Mouse (Mus musculus) right cerebral cortex, postnatal 10 days (tissue): ENCODE results near the gene Cpne2.

Experiments used
- DNase-seq, 2 experiments: peaks; one replicate each; pipeline ENCODE4 v3.0.0; 2021; ENCODE audit warnings: low spot score in 2 of 2

The Cpne2 gene

DNA sequence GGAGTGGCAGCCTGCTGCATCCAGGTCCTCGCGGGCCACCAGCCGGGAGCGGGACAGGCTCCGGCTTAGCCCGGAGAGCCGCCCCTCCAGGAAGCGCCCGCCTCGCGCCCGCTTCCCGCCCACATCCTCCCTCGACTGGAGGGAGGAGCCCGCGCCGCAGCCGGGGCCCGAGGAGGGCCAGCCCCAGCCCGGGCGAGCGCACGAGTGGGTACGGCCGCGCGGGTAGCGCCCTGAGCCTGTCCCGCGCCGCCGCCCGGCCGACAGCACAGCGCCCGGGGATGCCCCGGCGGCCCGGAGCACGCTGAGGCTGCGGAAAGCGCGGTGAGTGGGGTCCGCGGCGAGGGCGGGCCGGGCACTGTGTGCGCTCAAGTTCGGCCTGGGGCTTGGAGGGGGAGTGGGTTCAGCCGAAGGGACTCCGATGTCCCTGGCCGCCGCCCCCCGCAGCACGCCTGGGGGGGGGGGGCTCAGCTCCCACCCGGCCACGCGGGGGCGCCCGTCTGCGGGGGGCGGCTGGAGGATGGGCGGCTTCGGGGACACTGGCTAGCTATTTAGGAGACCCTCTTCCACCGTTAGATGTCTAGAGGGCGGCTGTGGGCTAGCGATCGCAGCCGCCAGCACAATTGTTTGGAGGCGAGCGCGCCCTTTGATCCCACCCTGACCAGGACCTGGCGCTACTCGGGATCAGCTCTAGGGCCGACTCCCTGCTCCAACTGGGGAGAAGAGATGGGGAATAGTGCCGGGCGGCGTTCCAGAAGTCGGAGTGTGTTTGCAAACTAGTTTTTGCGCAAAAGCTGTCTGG, at the start of gene Cpne2:
Gene Cpne2, plus strand, starts transcription at position 118 of the 799 bp plus-strand sequence.
- peak; percentile 60 to 69 for DNase-seq

DNA sequence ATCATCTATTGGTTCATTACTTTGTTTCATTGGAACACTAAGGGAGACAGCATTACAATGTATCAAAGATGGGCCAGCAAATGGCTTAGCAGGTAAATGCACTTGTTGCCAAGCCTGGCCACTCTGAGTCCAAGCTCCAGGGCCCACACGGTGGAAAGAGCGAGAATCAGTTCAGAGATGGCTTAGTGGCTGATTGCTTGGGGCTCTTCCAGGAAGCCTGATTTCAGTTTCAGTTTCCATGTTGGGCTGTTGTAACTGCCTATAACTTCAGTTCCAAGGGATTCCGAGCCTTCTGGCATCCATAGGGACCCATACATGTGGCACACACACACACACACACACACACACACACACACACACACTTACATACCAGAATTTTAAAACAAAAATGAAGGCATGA, 47.5 kb upstream of the Cpne2 start:
- no peak for DNase-seq

DNA sequence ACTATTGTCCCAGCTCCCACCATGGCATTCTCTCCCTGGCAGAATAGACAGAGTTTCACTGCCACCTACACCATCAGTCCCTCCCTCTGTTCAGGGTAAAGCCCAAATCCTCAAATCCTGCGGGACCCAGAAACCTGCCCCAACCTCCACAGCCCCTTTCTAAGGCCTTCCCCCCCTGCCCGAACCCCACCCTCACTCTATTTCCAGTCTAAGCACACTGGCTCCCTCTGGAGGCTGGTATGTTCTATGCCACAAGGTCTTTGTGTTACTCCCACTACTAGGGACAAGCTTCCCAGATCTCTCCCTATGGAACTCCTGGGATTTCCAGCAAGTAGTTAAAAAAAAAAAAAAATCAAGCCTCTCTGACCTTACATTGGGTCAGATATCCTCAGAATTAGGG, 46.9 kb upstream of the Cpne2 start:
- DNase-seq: peak in 1 of 2 experiments; percentile 51

DNA sequence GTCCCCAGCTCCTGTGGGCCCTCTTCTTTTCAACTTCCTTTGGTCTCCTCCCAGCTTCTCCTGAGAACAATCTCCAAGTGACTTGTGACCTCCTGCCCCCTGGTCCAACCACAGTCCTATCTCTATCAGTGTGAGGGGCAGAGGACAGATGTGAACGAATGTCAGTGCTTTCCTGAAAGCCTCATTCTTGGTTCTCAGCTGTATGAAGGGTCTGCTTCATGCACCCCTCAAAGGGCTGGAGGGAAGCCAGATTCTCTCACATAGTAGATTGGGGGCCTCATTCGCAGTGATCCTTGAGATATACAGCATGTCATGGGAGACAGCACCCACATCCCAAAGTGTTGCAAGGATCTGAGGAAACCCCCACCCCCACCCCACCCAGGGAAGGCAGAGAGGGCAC, 44.8 kb upstream of the Cpne2 start:
- DNase-seq: no peak

DNA sequence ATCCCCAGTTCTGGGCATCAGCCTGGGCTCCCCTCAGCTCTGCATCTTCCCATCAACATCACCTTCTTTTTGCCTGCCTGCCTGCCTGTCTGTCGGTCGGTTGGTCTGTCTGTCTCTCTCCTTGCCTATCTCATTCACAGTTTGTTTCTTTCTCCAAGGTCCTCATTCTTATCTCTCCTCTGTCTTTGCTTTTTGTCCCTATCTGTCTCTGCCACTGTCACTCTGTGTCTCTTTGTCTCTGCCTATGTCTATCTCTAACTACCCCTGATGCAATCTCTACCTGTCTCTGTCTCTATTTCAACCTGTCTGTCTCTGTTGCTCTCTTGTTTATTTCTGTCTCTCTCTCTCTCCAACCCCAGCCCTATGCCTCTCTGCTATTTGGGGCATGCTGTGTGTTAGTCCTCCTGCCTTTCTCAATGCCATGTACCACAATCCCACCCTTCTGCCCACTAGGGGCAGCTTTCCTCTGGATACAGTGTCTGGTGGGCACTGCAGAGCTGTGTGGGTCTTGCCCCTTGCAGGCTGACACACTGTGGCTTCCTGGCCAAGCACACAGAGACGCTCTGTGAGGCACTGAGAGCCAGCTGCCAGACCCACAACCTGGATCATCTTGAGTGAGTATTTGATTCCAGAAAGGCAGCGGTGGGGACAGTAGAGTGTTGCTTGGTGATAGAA, 42.8 kb upstream of the Cpne2 start:
- no peak for DNase-seq

DNA sequence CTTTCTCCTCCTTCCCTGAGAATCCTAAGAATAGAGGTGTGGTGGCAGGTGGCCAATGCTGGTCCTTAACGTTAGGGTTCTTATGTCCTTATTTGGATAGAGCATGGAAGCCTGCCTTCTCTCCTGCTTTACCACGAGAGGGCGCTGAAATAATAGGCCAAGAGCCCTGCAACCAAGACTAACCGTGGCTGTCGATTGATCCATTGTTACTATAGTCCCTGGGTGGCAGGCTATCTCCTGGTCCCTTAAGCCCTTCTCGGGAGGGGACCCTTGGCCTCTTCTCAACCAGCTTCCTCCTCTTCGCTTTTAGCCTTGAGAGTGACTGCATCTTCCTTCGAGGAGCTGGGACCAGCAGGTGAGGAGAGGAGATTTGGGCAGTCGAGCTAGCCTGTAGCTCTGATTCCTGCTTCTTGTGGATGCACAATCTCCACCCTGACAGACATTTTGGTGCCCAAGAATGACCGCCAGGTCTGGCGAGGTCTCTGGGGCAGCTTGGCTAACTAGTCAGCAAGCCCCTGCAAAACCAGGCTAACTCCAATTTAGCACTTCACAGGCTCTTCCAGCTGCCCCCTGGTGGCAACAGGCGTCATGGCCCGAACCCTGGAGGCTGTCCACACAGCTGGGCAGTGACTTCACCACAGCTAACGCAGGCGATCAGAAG, 40.6 kb upstream of the Cpne2 start:
- peak; percentile 89 to 90 for DNase-seq

DNA sequence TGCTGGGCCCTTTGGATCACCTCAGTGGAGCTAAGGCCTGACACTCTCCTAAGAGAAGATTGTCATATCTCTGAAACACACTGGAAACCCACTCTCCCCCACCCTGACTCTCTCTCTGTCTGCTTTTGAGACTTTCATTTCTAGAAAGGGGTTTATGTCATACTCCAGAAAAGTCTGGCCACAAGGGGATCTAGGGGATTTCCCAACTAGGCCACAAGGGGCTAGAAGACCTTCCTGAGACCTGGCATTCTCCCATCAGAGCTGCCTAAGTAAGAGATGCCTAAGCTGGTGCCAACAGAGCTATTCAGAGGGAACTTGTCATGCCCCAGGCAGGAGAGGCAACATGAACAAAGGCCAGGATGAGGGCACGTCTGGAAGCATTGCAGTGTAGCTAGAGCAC, 39.5 kb upstream of the Cpne2 start:
- DNase-seq: no peak

DNA sequence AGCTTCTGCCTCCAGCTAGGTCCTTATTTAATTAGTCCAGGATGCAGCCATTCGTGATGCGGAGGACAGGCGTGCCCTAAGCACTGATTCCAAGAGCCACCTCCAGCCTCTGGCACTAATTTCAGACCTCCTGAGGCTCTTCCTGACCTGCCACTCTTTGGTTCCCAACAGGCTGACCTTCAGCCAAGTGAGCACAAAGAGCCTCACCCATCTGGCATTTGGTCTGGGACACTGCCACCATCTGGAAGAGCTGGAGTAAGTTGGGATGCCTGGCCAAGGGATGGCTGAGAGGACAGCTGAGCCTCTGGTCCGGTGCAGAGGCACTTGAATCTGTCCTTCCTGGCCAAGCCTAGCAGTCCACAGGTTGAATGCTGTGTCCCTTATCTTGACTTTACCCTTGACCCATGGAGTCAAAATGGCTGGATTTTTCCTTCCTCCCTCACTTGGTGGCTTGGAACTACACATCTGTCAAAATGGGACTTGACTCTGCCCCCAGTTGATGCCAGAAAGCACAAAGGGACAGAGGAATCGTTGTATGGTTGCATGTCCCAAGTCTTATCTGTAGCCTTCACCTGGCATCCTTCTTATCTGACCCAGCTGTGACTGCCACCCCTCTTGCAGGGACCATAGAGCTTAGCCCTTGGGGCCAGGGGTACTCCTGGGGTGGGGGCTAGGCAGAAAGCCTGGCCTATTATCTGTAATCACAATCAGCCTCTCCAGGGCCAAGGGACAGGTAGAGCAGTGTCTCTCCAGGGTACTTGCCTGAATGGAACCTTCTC, 17.2 kb upstream of the Cpne2 start:
- no peak for DNase-seq

DNA sequence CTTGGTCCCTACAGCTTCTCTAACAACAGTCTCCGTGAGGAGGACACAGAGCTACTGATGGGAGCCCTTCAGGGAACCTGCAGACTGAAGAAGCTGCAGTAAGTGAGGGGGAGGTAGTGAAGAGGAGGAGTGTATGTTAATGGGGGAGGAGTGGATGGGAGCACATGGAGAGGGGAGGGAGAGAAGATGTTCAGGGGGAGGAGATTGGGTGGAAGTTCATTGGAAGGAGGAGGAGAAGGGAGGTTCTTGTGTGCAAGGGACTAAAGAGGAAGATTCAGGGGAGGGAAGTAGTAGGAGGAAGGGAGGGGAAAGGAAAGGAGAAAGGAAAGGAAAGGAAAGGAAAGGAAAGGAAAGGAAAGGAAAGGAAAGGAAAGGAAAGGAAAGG, 16.6 kb upstream of the Cpne2 start:
- no peak for DNase-seq

DNA sequence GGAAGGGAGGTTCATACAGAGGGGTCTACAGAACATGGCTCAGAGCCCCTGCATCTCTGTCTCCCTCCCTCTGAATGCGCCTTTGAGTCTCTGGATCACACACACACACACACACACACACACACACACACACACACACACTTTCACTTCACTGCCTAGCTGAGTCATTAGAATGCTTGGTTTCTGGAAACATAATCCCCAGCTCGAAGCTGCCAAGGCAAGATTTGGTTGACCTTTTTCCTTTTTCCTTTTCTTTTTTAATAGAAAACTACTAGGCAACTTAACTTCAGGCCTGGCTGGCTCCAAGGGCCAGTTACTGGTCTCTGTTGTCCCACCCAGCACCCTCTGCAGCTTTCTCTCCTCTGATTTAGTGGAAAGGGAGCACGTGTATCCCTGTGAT, 16.0 kb upstream of the Cpne2 start:
- no peak for DNase-seq

DNA sequence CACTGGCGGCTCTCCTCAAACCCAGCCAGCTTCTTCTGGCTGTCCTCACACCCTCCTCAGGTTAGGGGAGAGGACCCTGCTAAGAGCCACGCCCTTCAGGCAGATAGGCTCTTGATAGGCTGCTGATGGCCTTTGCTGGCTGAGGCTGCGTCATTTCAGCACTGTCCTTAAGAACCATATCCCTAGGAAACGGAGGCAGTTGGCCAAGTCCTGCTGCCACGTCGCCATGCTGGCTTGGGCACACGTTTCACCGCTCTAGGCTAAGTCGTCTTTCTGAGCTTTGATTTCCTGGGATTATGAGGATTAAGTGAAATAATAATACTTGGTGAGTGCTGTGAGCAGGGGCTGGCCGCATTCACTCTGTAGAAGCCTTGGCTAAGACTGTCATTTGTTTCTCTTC, 14.5 kb upstream of the Cpne2 start:
- DNase-seq: no peak

DNA sequence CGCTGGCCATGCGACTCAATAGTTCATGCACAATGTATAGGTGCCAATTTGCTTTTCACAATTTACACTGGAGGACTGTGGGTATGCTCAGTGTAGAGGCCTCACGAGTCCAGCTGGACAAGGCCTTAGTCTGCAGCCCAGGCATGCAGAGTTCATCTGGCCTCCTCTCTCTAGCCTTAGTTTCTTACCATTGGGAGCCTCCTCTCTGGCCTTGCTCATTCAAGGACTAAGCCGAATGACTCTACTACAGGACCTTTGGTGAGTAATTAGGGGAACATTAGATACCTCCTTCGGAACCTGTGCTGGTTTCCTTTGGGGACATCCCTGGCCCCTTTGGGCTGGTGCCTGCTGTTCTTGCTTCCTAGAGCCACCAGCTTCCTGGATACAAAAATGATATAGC, 13.8 kb upstream of the Cpne2 start:
- DNase-seq: no peak

DNA sequence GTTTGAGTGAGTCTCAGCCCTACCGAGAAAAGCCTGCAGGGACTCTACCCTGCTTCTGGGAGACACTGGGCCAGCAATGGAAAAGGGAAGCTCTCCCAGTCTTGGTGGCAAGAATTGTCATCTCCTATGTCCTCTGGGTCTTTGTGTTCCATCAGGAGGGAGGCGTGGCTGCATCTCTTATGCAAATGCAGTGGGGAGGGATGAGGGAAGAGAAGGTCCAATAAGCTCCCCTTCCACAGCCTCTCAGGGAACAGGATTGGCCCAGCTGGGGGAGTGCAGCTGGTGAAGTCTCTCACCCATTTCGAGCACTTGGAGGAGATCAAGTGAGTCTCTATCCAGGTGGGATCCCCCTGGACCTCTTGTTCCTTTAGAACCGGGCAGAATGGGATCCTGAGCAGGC, 11.3 kb upstream of the Cpne2 start:
- no peak for DNase-seq

DNA sequence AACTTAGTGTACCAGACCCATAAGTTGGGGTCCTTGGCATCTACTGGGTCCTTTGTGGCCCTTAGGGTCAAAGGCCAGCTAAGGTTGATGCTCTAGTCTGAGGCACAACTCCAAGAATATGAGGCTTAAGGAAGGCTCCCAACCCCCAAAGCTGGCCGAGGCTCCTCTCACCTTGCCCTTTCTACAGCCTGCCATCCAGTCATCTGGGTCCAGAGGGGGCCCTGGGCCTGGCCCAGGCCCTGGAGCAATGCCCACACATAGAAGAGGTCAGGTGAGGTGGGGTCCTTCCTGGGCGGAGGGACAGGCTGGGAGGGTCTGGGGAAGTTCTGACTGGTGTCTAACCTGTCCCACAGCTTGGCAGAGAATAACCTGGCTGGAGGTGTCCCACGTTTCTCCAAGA, 10.3 kb upstream of the Cpne2 start:
- no peak for DNase-seq

DNA sequence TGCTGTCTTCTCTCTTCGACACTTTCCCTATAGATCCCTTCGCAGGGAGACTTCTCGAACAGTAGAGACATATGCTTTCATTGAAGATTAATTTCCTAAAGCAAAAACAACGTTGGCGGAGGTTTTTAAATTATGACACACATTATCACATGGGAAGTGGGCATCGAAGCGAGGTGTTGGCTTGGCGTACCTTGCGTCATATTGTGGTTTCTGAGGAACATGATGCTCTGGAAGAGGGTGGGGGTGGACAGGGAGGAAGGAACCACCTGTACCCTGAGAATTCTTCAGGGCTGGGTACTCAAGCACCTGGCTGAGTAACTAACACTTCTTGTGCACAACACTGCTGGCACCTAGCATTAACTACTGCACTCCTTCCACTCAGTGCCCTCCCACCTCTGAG, 8.2 kb upstream of the Cpne2 start:
- no peak for DNase-seq

DNA sequence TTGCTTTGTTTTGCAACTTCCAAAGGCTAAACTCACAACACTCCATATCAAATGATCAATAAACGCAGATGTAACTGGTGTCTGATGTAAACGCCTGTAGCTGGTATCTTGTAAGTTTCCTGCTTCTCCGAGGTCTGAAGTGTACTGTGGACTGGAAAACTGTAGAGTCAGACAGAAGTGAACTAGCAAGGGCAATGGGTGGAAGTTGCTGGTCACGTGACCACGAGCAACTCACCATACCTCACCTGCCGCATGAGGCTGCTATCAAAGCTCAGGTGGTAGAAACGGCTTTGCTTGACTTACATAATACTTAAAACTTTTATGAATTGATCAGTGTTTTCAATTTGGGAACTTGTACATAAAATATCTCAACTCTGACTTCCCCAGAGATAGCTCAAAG, 5.6 kb upstream of the Cpne2 start:
- no peak for DNase-seq

DNA sequence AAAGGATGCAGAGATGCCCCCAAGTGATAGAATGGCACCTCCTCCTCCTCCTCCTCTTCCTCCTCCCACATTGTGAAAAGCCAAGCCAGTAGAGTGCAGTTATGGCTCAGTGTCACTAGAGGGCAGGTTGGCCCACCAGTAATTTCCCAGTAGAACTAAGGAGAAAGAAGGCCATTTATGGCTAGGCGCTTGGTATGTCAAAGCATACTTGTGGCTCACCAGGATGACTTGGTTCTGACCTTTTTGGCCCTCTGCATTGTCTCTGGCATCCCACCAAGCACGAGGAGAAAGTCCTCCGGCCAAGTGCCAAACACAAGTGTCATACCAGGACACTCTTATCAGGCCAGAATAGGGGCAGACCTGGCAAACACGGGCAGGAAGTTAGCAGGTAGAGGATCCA, 4.5 kb upstream of the Cpne2 start:
- DNase-seq: peak; percentile 71 to 77

DNA sequence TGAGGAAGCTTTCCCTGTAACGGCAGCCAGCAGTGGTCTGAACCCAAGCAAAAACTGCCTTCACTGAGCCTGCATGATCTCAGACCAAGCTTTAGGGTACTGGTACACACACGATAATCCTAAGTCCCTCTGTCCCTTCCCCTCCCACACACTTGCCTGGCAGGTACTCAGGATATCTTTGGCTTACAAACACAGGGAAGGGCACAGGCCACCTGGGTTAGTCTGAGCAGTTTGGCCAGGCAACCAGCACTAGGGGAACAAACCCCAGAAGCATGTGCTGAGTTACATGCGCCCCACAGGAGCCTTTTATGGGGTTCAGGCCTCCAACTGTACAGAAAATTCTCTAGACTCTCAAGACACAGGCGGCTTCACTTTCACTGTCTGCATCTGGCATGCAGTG, 2.9 kb upstream of the Cpne2 start:
- DNase-seq: no peak

DNA sequence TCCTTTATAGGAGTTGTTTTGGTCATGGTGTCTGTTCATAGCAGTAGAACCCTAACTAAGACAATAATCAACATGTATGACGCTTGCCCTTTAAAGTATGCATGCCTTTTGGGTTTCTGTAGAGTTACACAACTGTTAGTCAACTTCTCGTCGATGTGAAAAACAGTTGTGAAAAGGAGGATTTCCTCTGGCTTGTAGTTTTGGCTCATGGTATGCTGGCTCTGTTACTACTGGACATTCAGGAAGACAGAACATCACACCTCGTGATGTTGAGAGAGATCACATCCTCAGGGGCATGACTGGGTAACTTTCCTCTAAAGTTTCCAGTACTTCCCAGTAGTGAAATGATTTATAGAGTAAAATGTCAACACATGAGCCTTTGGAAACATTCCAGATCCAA, 2.1 kb upstream of the Cpne2 start:
- DNase-seq: no peak

DNA sequence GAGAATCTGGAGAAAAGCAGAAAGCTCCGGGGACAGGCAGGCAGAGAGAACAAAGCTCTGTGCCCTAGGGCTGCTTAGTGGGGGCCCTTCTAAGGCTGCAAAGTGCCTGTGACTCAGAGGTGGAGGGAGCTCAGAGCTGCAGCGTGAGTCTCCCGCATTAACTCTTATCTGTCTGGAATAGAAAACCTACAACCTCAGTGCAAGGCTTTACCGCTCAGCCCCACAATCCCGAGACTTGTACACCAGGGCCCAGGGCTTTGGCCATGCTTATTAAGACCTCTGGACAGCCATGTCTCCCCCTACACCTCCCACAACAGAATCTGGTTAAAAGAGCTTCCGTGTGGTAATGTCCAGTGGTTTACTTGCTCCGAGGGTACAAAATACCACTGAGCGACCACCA, 790 bp upstream of the Cpne2 start:
- no peak for DNase-seq

DNA sequence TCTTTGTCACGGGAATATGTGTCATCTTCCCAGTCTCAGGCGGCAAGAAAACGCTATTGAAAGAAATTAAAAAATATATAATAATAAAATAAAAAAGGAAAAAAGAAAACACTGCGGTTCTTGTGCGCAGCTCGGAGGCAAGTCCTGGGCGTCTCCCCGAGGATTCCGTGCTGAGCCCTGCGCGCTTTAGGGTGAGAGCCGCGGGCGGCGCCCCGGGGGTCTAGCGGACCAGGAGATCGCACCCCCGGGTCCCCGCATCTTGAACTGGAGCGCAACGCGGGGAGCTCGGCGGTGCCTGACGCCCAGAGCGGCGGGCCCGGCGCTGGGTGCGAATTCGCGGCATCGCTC, 291 bp upstream of the Cpne2 start:
- no peak for DNase-seq

DNA sequence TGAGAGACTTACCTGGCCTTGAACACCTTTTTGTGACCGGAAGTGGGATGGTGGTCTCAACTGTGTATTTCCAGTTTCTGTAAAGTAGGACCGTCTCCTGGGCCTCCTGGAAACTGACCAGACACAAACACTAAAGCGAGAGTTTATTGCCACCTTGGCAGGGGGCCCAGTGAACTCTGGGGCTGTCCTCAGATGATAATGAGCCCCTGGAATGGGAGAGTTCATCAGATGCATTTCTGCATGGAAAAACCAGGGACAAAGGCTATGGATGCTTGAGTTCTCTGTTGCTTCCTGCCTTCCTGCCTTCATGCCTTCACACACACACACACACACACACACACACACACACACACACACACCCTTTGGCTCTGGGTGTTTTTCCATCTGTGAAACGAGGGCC, 1.8 kb downstream of the Cpne2 start:
- no peak for DNase-seq
